Mouse (Mus musculus) bone marrow macrophage, adult 2 months (primary cell): ENCODE data around the gene Cry2. TPM values are rescaled to one million over a fixed set of nuclear protein-coding genes. Genes with fewer than 3 reads are reported as not detected.

Experiments
- H3K27ac ChIP-seq: 2 replicates; pipeline ENCODE4 v1.5.1; 2012; ENCODE audit warnings: low read depth, low read length; ENCODE audit not compliant: insufficient read depth
- H3K4me1 ChIP-seq: 2 replicates; pipeline ENCODE4 v1.6.1; 2012; ENCODE audit warnings: low read length; ENCODE audit not compliant: control insufficient read depth, insufficient read depth
- H3K4me3 ChIP-seq: 2 replicates; pipeline ENCODE4 v1.5.1; 2012; ENCODE audit warnings: mild to moderate bottlenecking, low read length, moderate library complexity; ENCODE audit not compliant: insufficient read depth
- CTCF ChIP-seq: IDR thresholded peaks from 2 replicates; pipeline ENCODE4 v1.5.1; 2012; ENCODE audit warnings: low read depth, mild to moderate bottlenecking, low read length, moderate library complexity
- POLR2A ChIP-seq: IDR thresholded peaks from 2 replicates; pipeline ENCODE4 v1.6.1; 2012; ENCODE audit warnings: mild to moderate bottlenecking, low read depth, low read length, borderline replicate concordance
- polyA plus RNA-seq: library from polyadenylated mRNA; stranded (reverse); fragments of >200 nt; gene quantifications from 2 replicates; pipeline ENCODE4 v1.2.4, GENCODE M21; 2012; ENCODE audit not compliant: missing spikeins, insufficient read depth, insufficient read length

Cry2 gene
- polyA plus RNA-seq, 1 experiment, result 5.4 TPM

- H3K4me1 ChIP-seq, result no peaks in the 10 kb centered on the region
- no peak overlapping the region for H3K27ac ChIP-seq
- no peak overlapping the region for H3K4me3 ChIP-seq
- TF ChIP-seq CTCF (no peak), POLR2A (no peak)
Measured at GRCm38 (mm10) chr2:92389645-92390044, 44.2 kb downstream of the Cry2 start.

DNA sequence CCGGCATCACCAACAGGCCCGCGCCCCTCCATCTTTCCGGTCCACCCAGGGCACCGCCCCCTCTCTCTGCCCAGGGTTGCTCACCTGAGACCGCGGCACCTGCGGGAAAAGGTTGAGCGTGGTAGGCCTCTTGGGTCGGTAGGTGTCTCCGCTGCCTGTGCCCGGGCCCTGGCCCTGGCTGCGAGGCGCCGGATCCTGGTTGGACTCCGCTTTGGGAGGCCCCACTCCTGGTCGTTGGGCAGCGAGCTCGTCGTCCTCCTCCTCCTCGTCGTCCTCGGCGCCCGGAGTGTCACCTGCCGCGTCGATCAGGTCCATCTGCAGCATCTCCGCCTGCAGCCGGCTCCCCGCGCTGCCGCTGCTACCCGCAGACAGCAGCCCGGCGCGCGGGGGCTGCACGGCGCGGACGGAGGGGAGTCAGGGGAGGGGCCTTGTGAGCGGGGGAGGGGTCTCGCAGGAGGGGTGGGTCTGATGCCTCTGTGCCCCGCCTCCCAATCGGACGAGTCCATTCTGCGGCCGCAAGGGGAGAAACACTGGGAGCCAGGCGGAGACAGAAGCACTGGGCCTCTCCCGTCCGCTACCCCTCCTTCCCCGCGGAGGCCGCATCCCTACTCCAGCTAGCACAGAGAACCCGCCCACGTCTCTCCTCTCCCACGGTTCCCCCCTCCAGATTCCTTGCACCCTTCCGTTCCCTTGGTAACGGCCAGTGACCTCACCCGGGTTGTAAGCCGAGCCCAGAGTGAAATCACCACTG, 44.8 kb downstream of the Cry2 start:
- TF ChIP-seq CTCF (no peak), POLR2A (no peak)
- Histone ChIP-seq H3K4me3 (peak overlapping the region; percentile 38; the same call in 1 of the 2 replicates), H3K4me1 (no peaks in the 10 kb centered on the region), H3K27ac (no peak overlapping the region)

DNA sequence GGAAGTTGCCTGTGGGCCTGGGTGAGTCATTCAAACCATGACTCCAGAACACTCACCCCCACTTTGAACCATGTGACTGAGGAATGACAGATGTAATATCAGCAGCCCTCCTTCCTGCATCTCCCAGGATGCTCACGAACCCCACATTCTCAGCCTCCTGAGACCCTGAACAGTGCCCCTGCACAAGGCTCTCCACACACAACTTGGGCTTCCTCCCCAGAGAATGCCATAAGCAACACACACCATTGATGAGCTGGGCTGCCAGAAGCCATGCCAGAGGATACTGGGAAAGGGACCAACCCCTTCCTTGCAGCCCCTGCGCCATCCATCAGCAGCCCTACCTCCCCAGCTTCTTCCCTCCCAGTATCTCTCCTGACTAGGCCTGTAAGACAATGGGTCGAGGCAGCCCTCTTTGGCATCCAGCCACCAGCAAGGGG, 45.7 kb downstream of the Cry2 start:
- Histone ChIP-seq H3K4me3 (no peak overlapping the region), H3K27ac (no peak overlapping the region), H3K4me1 (no peaks in the 10 kb centered on the region)
- TF ChIP-seq POLR2A, result no peak
- no peak for TF ChIP-seq CTCF

- H3K4me3 ChIP-seq, result no peak overlapping the region
- no peaks in the 10 kb centered on the region for H3K4me1 ChIP-seq
- no peak for TF ChIP-seq CTCF
- TF ChIP-seq POLR2A, result no peak
- no peak overlapping the region for H3K27ac ChIP-seq
Measured at GRCm38 (mm10) chr2:92387646-92388045, 46.2 kb downstream of the Cry2 start.

DNA sequence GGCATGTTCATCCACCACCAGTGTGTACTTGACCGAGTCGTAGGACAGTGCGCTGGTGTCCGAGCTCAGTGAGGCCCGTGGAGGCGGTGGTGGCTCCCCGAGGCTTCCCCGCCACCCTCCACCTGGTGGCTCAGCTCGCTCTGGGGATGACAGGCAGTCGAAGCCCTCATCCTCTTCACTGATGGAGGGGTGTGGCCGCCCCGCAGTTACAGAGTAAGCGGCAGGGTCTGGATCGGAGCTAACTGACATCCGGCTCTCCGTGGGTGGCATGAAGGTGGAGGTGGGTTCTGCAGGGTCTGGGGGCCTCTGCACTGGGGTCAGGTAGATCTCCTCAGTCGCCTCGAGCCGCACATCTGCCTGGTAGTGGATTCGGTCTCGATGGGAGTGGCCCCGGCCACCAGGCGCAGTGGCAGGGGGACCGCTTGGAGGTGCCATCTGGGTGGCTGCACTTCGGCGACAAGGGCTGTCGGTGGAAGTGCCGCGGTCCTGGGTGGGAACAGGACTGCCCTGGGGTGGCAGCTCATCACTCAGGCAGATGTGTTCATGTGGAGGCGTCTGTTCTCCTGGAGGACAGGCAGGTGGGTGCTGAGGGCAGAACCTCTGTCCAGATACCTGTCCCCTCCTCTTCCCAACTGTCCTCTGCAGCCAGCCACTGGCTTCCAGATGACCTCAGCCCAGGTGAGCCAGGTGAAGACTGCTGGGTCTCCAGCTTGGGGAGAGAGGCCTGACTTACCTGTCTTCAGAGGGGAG, 46.8 kb downstream of the Cry2 start:
- Histone ChIP-seq H3K4me3 (no peak overlapping the region), H3K27ac (no peak overlapping the region), H3K4me1 (no peaks in the 10 kb centered on the region)
- TF ChIP-seq POLR2A, result no peak
- no peak for TF ChIP-seq CTCF

DNA sequence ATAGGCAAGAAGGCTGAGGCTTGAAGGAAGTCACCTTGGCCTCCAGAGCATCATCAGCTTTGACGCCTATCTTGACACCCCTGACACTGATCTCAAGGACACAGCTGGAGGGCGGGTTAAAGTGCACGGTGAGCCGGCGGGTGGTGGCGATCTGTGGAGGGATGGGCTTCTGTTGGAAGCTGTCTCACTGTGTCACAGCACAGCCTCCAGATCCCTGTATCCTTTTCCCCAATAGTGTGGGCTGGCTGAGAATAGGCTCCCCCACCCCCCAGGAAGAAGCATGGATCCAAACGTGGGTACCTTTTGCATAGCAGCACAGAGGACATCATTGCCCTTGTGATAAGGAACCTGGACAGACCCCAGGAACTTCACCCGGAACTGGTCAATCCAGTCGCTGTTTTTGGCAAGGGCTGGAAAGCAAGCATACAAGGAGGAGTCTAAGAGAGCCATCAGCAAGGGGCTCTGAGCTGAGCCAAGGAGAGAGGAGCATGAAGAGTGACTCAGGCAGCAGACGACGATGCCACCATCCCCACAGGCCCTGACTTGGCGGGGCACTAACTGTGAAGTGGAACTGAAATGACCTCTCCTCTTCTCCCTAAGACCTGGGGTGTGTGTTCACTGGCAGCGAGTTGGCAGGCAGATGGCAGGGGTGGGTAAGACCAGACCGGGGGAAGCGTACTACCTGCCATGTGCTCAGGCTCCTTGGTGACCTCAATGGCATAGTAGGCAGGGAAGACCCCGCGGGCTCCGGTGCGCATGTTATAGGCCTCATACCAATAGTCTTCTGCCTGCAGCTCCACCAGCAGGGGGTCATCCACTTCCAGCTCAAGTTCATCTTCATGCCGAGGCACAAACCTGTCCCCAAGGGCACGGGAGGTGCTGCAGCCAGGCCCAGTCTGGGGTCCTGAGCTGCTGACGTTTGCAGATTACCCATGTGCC, 48.5 kb downstream of the Cry2 start:
- no peak overlapping the region for H3K27ac ChIP-seq
- peaks cover 3% of the 10 kb centered on the region; the same call in 1 of the 2 replicates for H3K4me1 ChIP-seq
- no peak overlapping the region for H3K4me3 ChIP-seq
- TF ChIP-seq POLR2A, result no peak
- TF ChIP-seq CTCF, result no peak

DNA sequence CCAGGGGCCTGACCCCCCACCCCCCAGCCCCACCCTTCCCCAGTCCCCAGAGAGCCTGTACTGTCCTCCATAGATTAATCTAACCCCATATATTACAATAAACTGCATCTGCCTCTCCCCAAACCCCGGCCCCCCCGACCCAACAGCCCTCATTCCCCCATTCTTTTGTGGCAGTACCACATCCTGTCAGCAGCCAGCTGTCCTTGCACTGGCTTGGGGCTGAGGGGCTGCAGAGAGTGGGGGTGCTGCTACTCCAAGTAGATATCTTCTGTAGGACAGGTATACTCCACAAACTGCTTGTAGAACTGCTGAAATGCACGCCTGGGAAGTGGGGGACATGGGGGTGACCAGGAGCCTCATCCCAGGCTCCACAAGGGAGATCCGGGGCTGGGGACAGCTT, 49.7 kb downstream of the Cry2 start:
- Histone ChIP-seq H3K27ac (no peak overlapping the region), H3K4me1 (peaks cover 15% of the 10 kb centered on the region), H3K4me3 (no peak overlapping the region)
- TF ChIP-seq CTCF (no peak), POLR2A (no peak)

DNA sequence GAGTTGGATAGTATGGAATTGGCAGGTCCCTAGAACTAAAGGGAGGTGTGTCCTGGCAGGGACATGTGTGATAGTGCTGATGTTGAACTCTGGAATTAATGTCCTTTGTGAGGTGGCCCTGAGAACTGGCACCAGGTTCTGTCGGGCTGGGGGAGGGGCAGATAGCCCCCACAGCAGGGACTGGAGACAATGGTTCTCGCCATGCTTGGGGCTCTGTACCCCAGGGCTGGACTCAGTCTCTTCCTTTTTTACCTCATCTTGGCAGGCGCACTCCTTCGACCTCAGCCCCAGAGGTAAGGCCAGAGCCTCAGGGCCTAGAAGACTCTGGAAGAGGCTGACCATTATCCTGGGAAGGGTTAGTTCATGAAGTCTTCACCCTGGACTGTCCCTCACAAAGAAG, 51.1 kb downstream of the Cry2 start:
- TF ChIP-seq CTCF (no peak), POLR2A (no peak)
- no peak overlapping the region for H3K4me3 ChIP-seq
- H3K27ac ChIP-seq, result no peak overlapping the region
- H3K4me1 ChIP-seq, result peaks cover 20% of the 10 kb centered on the region

DNA sequence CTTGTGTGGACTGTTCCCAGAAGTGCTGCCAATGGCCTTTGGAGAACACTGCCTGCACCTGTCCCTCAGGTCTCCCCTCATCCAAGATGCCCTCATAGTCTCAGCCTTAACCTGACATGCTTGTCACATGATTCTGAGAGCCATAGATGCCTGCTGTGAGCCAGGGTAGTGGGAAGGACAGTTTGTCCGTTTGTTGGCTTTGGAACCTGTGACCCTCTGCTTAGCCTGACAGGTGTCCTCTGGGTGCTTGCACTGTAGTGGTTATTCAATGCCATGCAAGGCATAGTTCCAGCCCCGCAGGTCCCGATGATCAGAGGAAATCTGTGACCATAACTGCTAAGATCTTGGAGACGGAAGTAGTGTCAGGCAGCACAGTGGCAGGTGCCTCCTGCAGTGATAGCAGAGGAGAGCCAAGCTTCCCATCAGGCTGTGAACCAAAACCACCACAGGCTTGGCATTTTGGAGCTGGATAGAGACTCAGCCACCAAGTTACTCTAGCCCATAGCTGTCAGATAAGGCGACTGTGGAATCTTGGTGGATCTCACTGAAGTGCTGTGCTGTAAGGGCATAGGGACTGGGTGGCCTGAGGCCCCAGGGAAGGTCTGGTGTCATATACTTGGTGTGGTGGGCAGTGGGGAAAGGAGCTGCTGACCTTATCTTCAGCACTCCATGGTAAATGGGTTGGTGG, 51.8 kb downstream of the Cry2 start, which contains the start of gene 1700029I15Rik:
1700029I15Rik (plus strand) TSS at position 638 of the 688 bp plus-strand sequence.
- Histone ChIP-seq H3K27ac (no peak within 1 kb of the TSS), H3K4me3 (no peak within 1 kb of the TSS), H3K4me1 (peaks cover 20% of the 10 kb centered on the region)
- TF ChIP-seq CTCF (no peak), POLR2A (no peak)

- Histone ChIP-seq H3K4me3 (no peak overlapping the region), H3K27ac (no peak overlapping the region), H3K4me1 (peaks cover 25% of the 10 kb centered on the region)
- no peak for TF ChIP-seq CTCF
- no peak for TF ChIP-seq POLR2A
Measured at GRCm38 (mm10) chr2:92381161-92381560, 52.7 kb downstream of the Cry2 start.
